Mouse (Mus musculus) left cerebral cortex, postnatal 14 days (tissue): ENCODE data around the gene Tpm1. TPM values are rescaled to one million over a fixed set of nuclear protein-coding genes. Genes with fewer than 3 reads are reported as not detected.

Source experiments
- DNase-seq, 2 experiments: peaks; one replicate each; pipeline ENCODE4 v3.0.0; 2021 to 2022; ENCODE audit warnings: low spot score in 2 of 2, mixed read lengths in 1 of 2
- intact Hi-C: fragments of 180-260 bp; cut with DNase I; formaldehyde crosslinking; loops from one replicate; pipeline ENCODE4 v1.15.1; 2025
- total RNA-seq, 2 experiments: library from RNA; stranded (reverse); gene quantifications; 2 replicates each; pipeline ENCODE4 v1.2.3; 2021

The Tpm1 gene
- total RNA-seq, 2 experiments from 2014 or later: 204 to 207 TPM

GRCm38 (mm10) chr9:67035957-67036451 is 13.2 kb downstream of the Tpm1 start:
- intact Hi-C loops: no loop called here
- peak; percentile 58 to 77 for DNase-seq

DNA sequence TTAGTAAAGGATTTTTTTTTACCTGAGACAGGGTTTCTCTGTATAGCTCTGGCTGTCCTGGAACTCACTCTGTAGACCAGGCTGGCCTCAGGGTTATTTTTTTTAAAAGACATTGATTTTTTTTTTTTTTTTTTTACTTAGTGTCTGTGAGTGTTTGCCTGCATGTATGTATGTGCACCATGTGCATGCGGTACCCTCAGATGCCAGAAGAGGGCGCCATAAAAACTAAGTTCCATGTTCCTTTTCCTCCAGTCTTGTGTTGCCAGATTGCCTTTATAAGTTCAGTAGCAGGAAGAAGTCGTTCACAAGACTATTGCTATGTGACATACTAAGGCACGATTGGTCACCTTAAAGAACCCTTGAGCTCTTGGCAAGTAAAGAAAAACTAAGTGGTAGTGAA is 14.5 kb downstream of the Tpm1 start:
- intact Hi-C loops: no loop called here
- no peak for DNase-seq

GRCm38 (mm10) chr9:67033016-67033415 is 16.2 kb downstream of the Tpm1 start:
- DNase-seq: no peak
- intact Hi-C loops: no loop called here

GRCm38 (mm10) chr9:67032611-67033010 is 16.6 kb downstream of the Tpm1 start:
- no peak for DNase-seq
- intact Hi-C loops: no loop called here

- intact Hi-C loops: no loop called here
Measured at GRCm38 (mm10) chr9:67029518-67029917, 19.7 kb downstream of the Tpm1 start.

GRCm38 (mm10) chr9:67028929-67029328 is 20.3 kb downstream of the Tpm1 start:
- DNase-seq: no peak
- intact Hi-C loops: no loop called here

More at GRCm38 (mm10) chr9:67029518-67029917, 19.7 kb downstream of the Tpm1 start:
- no peak for DNase-seq

DNA sequence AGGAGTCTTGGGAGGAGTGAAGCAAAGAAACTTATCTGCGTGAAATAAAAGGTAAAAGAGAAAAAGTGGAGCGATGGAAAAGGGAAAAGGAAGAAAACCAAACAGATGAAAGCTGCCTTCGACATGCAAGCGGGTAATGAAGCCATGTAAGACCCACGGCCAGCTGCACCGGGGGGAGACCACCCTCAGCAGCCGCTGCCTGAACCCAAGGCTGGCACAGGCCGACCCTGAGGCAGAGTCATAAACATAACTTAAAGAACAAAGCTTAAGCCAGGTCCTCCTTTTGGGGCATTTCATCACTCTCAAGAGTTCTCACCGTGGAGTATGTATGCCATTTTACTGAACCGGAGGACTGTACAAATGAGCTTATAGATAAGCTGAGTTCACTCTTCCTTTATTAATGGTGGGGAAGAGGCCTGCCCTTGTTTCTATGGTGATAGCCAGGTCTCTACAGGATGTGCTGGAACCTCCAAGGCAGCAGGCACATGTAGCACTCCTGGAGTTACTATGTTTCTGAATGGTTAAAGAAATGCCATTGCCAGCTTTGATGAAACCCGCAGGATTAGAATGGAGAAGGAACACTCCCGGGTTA is 21.0 kb downstream of the Tpm1 start:
- no peak for DNase-seq
- intact Hi-C loops: no loop called here

GRCm38 (mm10) chr9:67026890-67027289 is 22.3 kb downstream of the Tpm1 start:
- intact Hi-C loops: no loop called here
- DNase-seq: no peak

GRCm38 (mm10) chr9:67026061-67026460 is 23.1 kb downstream of the Tpm1 start:
- DNase-seq: no peak
- intact Hi-C loops: no loop called here

GRCm38 (mm10) chr9:67024889-67025692 is 24.1 kb downstream of the Tpm1 start:
- no peak for DNase-seq
- intact Hi-C loops: no loop called here

DNA sequence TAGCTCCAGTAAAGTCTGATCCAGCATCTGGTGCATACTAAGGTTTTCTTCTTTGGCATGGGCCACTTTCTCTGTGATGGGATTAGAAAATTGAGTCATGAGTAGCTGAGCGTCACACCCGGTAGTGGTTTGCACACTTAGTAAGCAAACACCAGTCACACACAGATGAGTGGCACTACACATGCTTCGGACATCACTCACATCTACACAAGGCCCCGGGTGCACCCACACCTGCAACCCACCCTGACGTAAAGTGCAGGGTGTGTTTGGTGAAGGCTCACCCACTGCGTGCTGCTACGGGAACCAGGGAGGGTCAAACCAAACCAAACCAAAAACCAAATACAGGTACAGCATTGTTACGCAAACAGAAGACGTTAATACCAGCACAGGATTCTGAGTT is 25.8 kb downstream of the Tpm1 start:
- intact Hi-C loops: no loop called here
- no peak for DNase-seq

DNA sequence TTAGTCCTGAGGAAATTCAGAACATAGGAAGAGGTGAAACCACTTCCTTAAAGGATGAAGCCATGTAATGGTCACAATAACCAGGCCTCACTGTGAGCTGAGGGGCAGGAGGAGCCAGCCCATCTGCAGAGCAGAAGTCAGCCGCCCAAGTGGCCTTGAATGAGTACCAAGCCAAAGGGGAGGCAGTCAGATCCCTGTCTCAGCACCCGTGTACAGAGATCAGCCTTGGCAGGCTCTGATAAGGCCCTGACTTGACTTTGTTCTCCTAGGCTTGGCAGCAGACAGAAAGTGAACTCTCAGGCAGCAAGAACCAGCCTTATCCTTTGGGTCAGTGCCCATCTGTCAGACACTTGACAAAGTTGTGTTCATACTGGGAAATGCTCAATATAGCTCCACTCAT is 29.1 kb downstream of the Tpm1 start:
- intact Hi-C loops: no loop called here
- DNase-seq: no peak

DNA sequence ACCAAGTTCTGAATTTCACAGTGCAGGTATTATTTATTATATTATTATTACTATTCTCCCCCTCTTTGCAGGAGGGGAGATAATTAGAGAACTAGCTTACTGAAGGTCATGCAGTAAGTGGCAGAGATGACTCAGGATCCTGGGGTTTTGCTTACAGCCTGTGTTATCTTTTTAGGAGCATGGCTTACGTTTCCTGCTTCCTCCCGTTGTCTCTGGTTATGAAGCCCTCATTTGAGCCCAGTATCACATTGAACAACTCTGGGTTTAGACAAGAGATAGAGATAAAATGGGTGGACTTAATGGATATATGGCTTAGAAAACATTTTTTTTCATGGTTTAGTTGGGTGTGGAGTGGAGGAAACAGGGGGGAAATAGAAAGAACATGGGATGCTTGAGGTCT is 35.7 kb downstream of the Tpm1 start:
- no peak for DNase-seq
- intact Hi-C loops: no loop called here

DNA sequence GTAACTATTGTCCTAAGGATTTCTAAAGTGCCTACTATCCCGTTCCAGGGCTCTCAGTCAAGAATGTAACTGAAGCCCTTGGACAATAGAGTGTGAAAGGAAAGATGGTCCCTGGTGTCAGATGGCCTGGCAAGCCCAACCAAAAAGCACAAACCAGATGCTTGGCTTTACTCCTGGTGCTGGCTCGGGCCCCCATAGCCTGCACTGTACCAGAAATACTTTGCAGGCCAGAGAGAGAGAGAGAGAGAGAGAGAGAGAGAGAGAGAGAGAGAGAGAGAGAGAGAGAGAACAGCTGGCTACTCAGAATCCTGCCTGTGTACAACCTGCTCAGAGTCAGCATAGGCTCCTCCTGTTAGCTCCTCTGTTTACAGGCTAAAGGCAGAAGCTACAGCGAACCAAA is 36.7 kb downstream of the Tpm1 start:
- intact Hi-C loops: no loop called here
- no peak for DNase-seq

- no peak for DNase-seq
- intact Hi-C loops: no loop called here
Measured at GRCm38 (mm10) chr9:67011483-67011882, 37.7 kb downstream of the Tpm1 start.

DNA sequence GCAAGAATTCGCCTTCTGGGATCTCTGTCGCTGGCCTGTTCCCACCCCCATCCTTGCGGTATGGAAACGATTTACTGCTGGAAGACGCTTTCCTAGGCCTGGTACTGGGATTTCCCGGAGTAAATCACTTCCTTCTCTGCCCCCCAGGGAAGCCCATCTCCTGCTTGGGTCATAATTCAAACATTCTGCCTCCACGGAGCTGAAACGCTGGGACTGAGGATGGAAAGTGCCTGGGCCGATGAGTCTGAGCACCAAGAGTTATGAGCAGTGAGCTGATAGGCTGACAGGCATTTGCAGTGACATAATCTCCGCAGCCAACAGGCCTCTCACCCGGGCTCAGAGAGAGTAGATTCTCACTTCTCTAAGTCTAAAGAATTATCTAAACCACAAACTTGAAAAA is 40.4 kb downstream of the Tpm1 start:
- intact Hi-C loops: no loop called here
- DNase-seq: no peak

GRCm38 (mm10) chr9:67006376-67006775 is 42.8 kb downstream of the Tpm1 start:
- intact Hi-C loops: no loop called here
- DNase-seq: no peak

GRCm38 (mm10) chr9:67005161-67005742 is 44.0 kb downstream of the Tpm1 start:
- intact Hi-C loops: no loop called here
- DNase-seq: no peak

GRCm38 (mm10) chr9:67003656-67004055 is 45.5 kb downstream of the Tpm1 start:
- no peak for DNase-seq
- intact Hi-C loops: loop anchor here (5.0 kb wide), 1 partner anchor 209 kb away; no protein-coding TSS in a partner anchor

DNA sequence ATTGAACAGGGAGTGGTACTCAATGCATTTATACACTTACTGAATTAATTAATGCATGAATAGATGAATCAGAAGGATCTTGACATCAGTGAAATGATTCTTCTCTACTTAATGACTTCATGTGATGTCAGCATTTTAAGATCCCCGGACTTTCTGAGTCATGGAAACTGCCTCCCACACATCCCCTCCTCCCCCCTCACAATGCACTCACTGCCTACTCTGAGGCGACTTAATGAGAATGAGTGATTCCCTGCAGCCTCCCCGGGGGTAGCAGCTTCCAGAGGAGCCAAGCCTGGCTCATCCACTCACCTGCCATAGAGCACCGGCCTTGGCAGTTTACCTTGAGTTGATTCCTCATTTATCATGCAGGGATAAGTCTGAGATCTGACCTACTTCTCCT is 46.0 kb downstream of the Tpm1 start:
- no peak for DNase-seq
- intact Hi-C loops: loop anchor here (5.0 kb wide), 1 partner anchor 209 kb away; no protein-coding TSS in a partner anchor
